Mouse (Mus musculus): Measurements from ENCODE around the gene Mef2d. TPM values are rescaled to one million over a fixed set of nuclear protein-coding genes. Genes with fewer than 3 reads are reported as not detected.

Mef2d gene
- polyA plus RNA-seq, 1 experiment from 2014 or later = 16.4 TPM

GRCm38 (mm10) chr3:88212356-88212755 lies 70.2 kb downstream of the Mef2d start:
- Histone ChIP-seq H3K36me3 (ENCODE audit: control insufficient read depth, insufficient read depth, low read length) (peaks cover 3% of the 10 kb centered on the region; the same call in 1 of the 2 replicates), H3K4me2 (ENCODE audit: low read length) (peak overlapping the region; percentile 79), H3K4me3 (ENCODE audit: low read length) (peak overlapping the region; percentile 60), H3K4me1 (ENCODE audit: control insufficient read depth, insufficient read depth, low read depth, low read length) (peaks cover 35% of the 10 kb centered on the region), H3K27me3 (replicated peaks; ENCODE audit: control insufficient read depth, insufficient read depth, low read length) (no peaks in the 10 kb centered on the region; the same call in 1 of the 2 replicates), H3K27ac (ENCODE audit: low read depth, low read length) (peak overlapping the region; percentile 73), H3K9ac (ENCODE audit: low read depth, low read length) (peak overlapping the region; percentile 82), H3K9me3 (ENCODE audit: control insufficient read depth, low read length) (no peaks in the 10 kb centered on the region)
- no peak for ATAC-seq
- 3% methylated on average over 1 of the region's 1 CpGs for WGBS

GRCm38 (mm10) chr3:88213019-88213418 lies 70.8 kb downstream of the Mef2d start:
- peak overlapping the region; percentile 71 for H3K4me2 ChIP-seq (ENCODE audit: low read length)
- peaks cover 35% of the 10 kb centered on the region for H3K4me1 ChIP-seq (ENCODE audit: control insufficient read depth, insufficient read depth, low read depth, low read length)
- 0% methylated on average over 2 of the region's 2 CpGs for WGBS
- no peaks in the 10 kb centered on the region for H3K9me3 ChIP-seq (ENCODE audit: control insufficient read depth, low read length)
- peak overlapping the region; percentile 91 for H3K27ac ChIP-seq (ENCODE audit: low read depth, low read length)
- peak overlapping the region; percentile 64 for H3K9ac ChIP-seq (ENCODE audit: low read depth, low read length)
- H3K36me3 ChIP-seq (ENCODE audit: control insufficient read depth, insufficient read depth, low read length) = peaks cover 3% of the 10 kb centered on the region; the same call in 1 of the 2 replicates
- H3K4me3 ChIP-seq (ENCODE audit: low read length) = peak overlapping the region; percentile 49
- ATAC-seq = no peak
- H3K27me3 ChIP-seq (replicated peaks; ENCODE audit: control insufficient read depth, insufficient read depth, low read length) = no peaks in the 10 kb centered on the region; the same call in 1 of the 2 replicates

- peak overlapping the region; percentile 73 for H3K9ac ChIP-seq (ENCODE audit: low read depth, low read length)
- WGBS = under 1% methylated on average over 34 of the region's 42 CpGs
- peak overlapping the region; percentile 71 for H3K4me2 ChIP-seq (ENCODE audit: low read length)
- no peaks in the 10 kb centered on the region for H3K9me3 ChIP-seq (ENCODE audit: control insufficient read depth, low read length)
- H3K27me3 ChIP-seq (replicated peaks; ENCODE audit: control insufficient read depth, insufficient read depth, low read length) = no peaks in the 10 kb centered on the region; the same call in 1 of the 2 replicates
- ATAC-seq = peak; percentile 92
- peak overlapping the region; percentile 49 for H3K4me3 ChIP-seq (ENCODE audit: low read length)
- peaks cover 3% of the 10 kb centered on the region; the same call in 1 of the 2 replicates for H3K36me3 ChIP-seq (ENCODE audit: control insufficient read depth, insufficient read depth, low read length)
- H3K4me1 ChIP-seq (ENCODE audit: control insufficient read depth, insufficient read depth, low read depth, low read length) = peaks cover 41% of the 10 kb centered on the region
- peak overlapping the region; percentile 91 for H3K27ac ChIP-seq (ENCODE audit: low read depth, low read length)
Observed at GRCm38 (mm10) chr3:88214197-88214938, 72.2 kb downstream of the Mef2d start.

- 1% methylated on average over 48 of the region's 48 CpGs for whole genome bisulfite sequencing
Observed at GRCm38 (mm10) chr3:88214971-88215552, 72.9 kb downstream of the Mef2d start.

DNA sequence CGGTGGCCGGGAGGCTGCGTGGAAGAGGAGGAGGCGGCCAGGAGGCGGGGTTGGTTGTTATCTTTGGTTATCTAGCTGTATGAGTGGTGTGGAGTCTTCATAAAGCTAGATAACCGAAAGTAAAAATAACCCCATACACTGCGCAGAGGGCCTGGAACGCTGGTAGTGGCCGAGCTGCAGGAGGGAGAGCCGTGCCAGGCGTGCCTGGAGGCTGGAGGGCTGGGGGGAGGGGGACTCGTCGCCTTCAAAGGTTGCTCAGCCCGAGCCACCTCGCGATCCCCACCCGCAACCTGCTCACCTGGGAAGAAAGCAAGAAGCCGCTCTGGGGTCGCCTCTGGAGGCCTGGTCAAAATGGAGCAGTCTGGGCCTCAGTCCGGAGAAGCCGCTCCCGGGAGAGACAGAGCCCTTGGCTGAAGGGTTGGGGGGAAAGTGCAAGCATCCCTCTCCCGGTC lies 73.4 kb downstream of the Mef2d start:
- Histone ChIP-seq H3K9ac (ENCODE audit: low read depth, low read length) (peak overlapping the region; percentile 73), H3K9me3 (ENCODE audit: control insufficient read depth, low read length) (no peaks in the 10 kb centered on the region), H3K4me2 (ENCODE audit: low read length) (peak overlapping the region; percentile 71), H3K36me3 (ENCODE audit: control insufficient read depth, insufficient read depth, low read length) (peaks cover 3% of the 10 kb centered on the region; the same call in 1 of the 2 replicates), H3K27me3 (replicated peaks; ENCODE audit: control insufficient read depth, insufficient read depth, low read length) (no peaks in the 10 kb centered on the region; the same call in 1 of the 2 replicates), H3K4me3 (ENCODE audit: low read length) (peak overlapping the region; percentile 49), H3K27ac (ENCODE audit: low read depth, low read length) (peak overlapping the region; percentile 91), H3K4me1 (ENCODE audit: control insufficient read depth, insufficient read depth, low read depth, low read length) (peaks cover 42% of the 10 kb centered on the region)
- WGBS = 4% methylated on average over 23 of the region's 23 CpGs
- no peak for ATAC-seq

More at GRCm38 (mm10) chr3:88214971-88215552, 72.9 kb downstream of the Mef2d start:
- H3K27me3 ChIP-seq (replicated peaks; ENCODE audit: control insufficient read depth, insufficient read depth, low read length) = no peaks in the 10 kb centered on the region; the same call in 1 of the 2 replicates
- peak overlapping the region; percentile 91 for H3K27ac ChIP-seq (ENCODE audit: low read depth, low read length)
- H3K36me3 ChIP-seq (ENCODE audit: control insufficient read depth, insufficient read depth, low read length) = peaks cover 3% of the 10 kb centered on the region; the same call in 1 of the 2 replicates
- H3K4me1 ChIP-seq (ENCODE audit: control insufficient read depth, insufficient read depth, low read depth, low read length) = peaks cover 42% of the 10 kb centered on the region
- peak overlapping the region; percentile 73 for H3K9ac ChIP-seq (ENCODE audit: low read depth, low read length)
- peak overlapping the region; percentile 71 for H3K4me2 ChIP-seq (ENCODE audit: low read length)
- H3K9me3 ChIP-seq (ENCODE audit: control insufficient read depth, low read length) = no peaks in the 10 kb centered on the region
- peak overlapping the region; percentile 49 for H3K4me3 ChIP-seq (ENCODE audit: low read length)
- 0 out of 2 replicates have a peak, but pooled peaks have one; percentile 2 for ATAC-seq

DNA sequence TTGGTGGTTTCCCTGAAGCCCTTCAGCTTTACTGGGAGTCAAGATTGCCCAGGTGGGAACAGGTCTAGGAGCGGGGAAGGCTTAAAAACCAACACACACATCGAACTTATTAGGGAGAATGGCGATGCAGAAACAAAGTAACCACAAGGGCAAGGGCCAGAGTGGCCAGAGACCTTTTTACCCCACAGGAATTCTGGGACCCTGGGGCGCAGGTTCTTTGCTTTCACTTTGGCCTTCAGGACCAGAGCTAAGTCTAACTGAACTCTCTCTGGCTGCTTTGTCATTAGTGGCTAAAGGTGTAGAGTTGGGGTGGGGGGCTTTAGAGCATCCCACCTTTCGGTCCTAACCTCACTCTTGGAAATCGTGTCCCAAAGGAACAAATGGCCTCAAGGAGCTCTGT lies 73.9 kb downstream of the Mef2d start:
- H3K9me3 ChIP-seq (ENCODE audit: control insufficient read depth, low read length) = no peaks in the 10 kb centered on the region
- H3K4me1 ChIP-seq (ENCODE audit: control insufficient read depth, insufficient read depth, low read depth, low read length) = peaks cover 43% of the 10 kb centered on the region
- no peaks in the 10 kb centered on the region; the same call in 1 of the 2 replicates for H3K27me3 ChIP-seq (replicated peaks; ENCODE audit: control insufficient read depth, insufficient read depth, low read length)
- no peak for ATAC-seq
- H3K4me3 ChIP-seq (ENCODE audit: low read length) = peak overlapping the region; percentile 49
- H3K9ac ChIP-seq (ENCODE audit: low read depth, low read length) = peak overlapping the region; percentile 73
- H3K36me3 ChIP-seq (ENCODE audit: control insufficient read depth, insufficient read depth, low read length) = peaks cover 3% of the 10 kb centered on the region; the same call in 1 of the 2 replicates
- H3K27ac ChIP-seq (ENCODE audit: low read depth, low read length) = peak overlapping the region; percentile 91
- peak overlapping the region; percentile 71 for H3K4me2 ChIP-seq (ENCODE audit: low read length)
- 3% methylated on average over 6 of the region's 6 CpGs for WGBS

DNA sequence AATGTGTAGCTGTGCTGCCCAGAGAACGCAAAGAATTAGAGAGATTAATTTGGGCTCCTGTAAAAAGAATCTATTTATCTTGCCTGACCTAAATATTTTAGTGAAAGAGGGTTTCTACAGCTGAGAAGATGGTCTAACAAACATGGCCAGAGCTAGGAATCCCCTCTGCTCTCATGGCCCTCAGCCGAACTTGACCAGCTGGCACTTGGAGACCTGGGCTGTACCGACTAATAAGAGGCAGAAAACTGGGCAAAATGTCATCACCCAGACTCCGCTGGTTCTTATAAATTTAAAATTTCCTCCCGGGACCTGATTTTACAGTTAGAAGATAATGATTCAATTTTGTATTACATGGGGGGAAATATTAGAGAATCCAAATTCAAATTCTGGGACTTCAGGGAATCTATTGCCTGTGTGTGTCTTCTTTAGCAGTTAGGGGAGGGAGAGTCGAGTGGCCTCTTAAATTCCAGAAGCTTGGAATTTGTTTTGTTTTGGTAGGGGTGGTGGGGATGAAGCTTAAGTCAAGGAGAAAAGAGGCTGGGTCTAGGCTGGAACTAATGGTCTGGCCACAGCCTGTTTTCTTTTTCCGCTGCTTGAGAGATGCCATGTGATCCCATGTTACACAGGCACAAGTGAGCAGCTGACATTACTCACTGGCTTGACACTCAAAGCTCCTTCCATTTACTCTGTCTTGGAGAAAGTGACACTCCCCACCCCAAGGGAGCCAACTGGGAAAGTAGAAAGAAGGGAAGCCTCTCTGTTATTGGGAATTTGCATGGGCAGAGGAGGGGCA lies 74.6 kb downstream of the Mef2d start:
- Histone ChIP-seq H3K4me2 (ENCODE audit: low read length) (peak overlapping the region; percentile 71), H3K27me3 (replicated peaks; ENCODE audit: control insufficient read depth, insufficient read depth, low read length) (no peaks in the 10 kb centered on the region; the same call in 1 of the 2 replicates), H3K4me1 (ENCODE audit: control insufficient read depth, insufficient read depth, low read depth, low read length) (peaks cover 44% of the 10 kb centered on the region), H3K27ac (ENCODE audit: low read depth, low read length) (peak overlapping the region; percentile 91), H3K9me3 (ENCODE audit: control insufficient read depth, low read length) (no peaks in the 10 kb centered on the region), H3K9ac (ENCODE audit: low read depth, low read length) (peak overlapping the region; percentile 73), H3K36me3 (ENCODE audit: control insufficient read depth, insufficient read depth, low read length) (peaks cover 5% of the 10 kb centered on the region; the same call in 1 of the 2 replicates), H3K4me3 (ENCODE audit: low read length) (peak overlapping the region; percentile 49)
- WGBS = 9% methylated on average over 7 of the region's 7 CpGs
- ATAC-seq = no peak

GRCm38 (mm10) chr3:88217679-88218078 lies 75.5 kb downstream of the Mef2d start:
- 32% methylated on average over 1 of the region's 2 CpGs for WGBS
- H3K9me3 ChIP-seq (ENCODE audit: control insufficient read depth, low read length) = no peaks in the 10 kb centered on the region
- peak overlapping the region; percentile 91 for H3K27ac ChIP-seq (ENCODE audit: low read depth, low read length)
- H3K9ac ChIP-seq (ENCODE audit: low read depth, low read length) = peak overlapping the region; percentile 73
- H3K36me3 ChIP-seq (ENCODE audit: control insufficient read depth, insufficient read depth, low read length) = 0 out of 2 replicates have a peak, but pooled peaks cover 2% of the 10 kb centered on the region
- H3K4me1 ChIP-seq (ENCODE audit: control insufficient read depth, insufficient read depth, low read depth, low read length) = peaks cover 40% of the 10 kb centered on the region
- peak overlapping the region; percentile 71 for H3K4me2 ChIP-seq (ENCODE audit: low read length)
- H3K4me3 ChIP-seq (ENCODE audit: low read length) = peak overlapping the region; percentile 49
- no peaks in the 10 kb centered on the region for H3K27me3 ChIP-seq (replicated peaks; ENCODE audit: control insufficient read depth, insufficient read depth, low read length)
- no peak for ATAC-seq

All from hindbrain, embryonic 16.5 days (tissue).